Mouse (Mus musculus) spleen, embryonic (tissue): ENCODE data around the gene P2rx3.

Experiments
- CTCF ChIA-PET: fragments of 350-600 bp; sonication (Branson Sonifier 250); formaldehyde crosslinking; loops from one replicate; lab custom pipeline; 2022; lab: Charles Lee

Gene P2rx3

DNA sequence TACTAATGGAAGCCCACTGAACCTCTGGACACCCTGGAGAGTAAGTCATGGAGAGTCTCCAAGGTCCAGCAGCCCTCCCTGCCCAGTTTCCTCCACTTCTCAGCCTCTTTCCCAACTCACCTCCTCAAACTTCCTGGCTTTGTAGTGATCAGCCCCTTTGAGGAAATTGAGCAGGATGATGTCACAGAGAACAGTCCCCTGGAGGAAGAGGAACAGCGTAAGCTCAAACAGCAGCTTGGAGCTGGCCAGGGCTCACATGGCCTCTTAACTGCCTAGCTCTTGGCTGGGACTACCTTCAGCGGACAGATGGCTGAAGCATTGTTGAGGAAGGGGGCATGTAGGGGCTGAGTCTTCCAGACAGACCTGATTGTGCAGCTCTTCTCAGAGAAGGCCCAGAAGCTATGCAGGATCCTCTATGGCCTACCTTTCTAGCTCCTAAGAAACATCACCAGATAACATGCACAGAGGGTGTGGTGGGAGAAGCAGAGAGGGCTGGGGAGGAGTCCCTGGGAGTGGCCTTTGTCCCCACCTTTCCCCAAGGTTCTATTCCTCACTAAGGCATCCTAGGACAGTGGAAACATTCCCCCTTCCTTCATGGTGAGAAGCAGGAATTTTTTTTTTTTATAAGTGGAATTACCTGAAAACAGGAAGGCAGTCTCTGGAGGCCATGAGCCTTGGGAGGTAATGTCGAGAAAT is 37.6 kb downstream of the P2rx3 start:
- CTCF ChIA-PET, result no interaction called here

- CTCF ChIA-PET, result no interaction called here
Measured at GRCm38 (mm10) chr2:84996376-84996775, 40.9 kb downstream of the P2rx3 start.

- CTCF ChIA-PET, result no interaction called here
Measured at GRCm38 (mm10) chr2:84987930-84988329, 49.3 kb downstream of the P2rx3 start, which contains the start of gene Prg3. Prg3 (plus strand) TSS chr2:84988215.

DNA sequence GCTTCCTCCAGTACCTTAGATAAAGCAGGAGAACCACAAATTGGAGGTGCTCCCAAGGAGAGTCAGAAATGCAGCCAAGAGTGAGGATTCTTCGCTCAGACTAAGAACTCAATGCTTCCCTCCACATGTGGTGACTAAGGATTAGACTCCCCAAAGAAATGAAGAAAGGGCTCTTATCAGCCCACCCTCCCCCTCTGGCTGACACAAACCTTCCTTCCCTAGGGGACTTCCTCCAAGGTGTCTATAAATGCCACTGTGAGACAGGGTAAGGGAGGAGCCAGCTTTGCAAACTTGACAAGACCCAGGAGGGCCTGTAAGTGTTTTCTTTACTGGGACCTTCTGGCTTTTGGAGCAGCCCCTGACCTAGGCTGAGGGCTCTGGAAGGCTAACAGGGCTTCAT is 57.1 kb downstream of the P2rx3 start, which contains the start of gene Prg2:
TSS of gene Prg2 (plus strand) at position 274 of the 400 bp plus-strand sequence.
- CTCF ChIA-PET, result no interaction called here

DNA sequence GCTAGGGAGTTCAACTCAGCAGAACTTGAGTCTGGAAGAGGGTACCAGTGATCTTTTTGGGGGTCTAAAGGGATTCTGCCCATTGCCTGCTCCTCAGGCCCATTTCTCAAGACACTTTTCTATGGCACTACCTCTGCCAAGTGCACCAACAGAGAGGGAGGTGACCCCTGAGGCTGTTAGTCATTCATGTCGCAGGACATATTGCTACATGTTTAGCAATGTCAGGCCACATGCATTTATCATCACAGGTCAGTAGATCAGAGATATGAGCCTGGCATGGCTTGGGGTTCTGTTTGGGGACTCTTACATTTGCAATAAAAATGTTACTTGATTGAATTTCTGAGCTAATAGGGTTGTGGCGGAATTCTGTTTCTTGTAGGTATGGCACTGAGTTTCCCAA is 61.7 kb downstream of the P2rx3 start:
- CTCF ChIA-PET, result no interaction called here

GRCm38 (mm10) chr2:84967318-84967991 is 69.8 kb downstream of the P2rx3 start:
- CTCF ChIA-PET, result interaction anchor here (0.5 to 2.0 kb wide), 2 partner anchors 11 to 1207 kb away, joined by 4 to 5 read pairs; no protein-coding TSS in a partner anchor

DNA sequence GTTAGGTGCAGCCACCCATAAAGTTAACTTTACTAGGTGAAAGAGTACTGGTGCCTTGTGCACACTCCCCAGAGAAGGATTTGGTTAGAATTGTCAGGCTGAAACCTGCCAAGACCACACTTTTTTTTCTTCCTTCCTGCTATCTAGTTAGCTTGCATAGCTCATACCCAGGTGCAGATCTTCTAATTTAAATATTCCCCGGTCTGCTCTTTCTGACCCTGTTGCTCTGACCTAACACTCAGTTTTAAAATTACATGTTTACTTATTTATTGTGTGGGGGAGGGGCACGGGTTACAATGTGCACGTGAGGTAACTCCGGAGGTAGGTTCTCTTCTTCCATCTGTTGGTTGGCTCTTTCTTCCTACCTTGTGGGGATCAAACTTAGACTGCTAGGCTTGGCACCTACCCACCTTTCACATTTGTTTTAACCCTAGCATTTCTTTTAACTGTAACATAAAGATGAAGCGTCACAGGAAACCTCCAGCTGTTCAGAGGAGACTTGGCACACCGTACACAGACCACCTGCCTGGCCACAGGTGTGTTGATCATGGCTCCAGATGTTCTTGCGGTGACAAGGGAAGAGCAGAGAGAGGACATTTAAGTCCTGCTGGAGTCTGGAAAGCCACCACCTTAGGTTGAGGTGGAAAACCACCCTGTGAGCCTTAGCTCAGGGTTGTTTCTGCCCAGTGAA is 73.0 kb downstream of the P2rx3 start:
- CTCF ChIA-PET, result no interaction called here

DNA sequence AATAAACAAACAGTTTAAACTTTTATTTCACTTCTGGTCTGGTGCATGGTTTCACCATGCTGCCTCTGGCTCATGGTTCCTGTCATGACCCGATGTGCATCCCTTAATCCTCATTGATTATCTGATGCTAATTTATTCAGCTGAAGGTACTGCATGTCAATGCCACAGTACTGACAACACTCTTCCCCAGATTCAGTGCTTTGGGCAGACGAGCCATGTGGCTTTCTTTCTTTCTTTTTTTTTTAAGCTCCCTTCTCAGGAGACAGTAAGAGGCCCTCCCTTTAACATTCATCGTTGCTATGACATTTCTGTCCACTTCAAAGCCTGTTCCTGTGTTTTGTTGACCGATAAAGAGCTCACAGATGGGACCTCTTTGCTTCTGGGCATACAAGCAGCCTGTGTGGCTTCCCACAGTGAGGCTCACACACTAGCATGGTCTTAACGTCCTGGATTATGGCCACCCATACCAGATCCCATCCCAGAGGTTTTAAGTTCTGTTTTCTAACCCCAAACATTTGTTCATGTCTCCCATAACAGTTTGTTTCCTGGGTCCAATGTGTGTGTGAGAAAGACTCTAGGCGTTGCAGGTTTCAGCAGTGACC is 74.3 kb downstream of the P2rx3 start:
- CTCF ChIA-PET, result no interaction called here

DNA sequence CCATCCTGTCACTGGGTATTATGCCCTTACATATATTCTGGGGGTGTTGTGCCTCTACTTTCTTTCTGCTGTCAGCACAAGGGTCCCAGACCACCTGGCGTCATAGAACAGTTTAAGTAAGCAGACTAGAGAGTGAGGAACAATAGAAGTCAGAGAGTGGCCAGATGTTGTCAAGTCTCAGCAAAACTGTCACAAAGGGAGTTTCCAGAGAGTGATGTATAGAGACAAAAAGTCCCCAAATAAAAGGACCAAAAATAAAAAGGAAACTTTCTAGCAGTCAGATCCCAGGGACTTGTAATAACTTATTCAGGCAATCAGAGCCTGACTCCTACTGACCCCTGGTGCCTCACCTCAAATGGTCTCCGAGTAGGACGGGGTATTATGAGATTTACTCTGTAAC is 75.4 kb downstream of the P2rx3 start:
- CTCF ChIA-PET, result interaction anchor here (0.6 kb wide), 1 partner anchor 22 kb away, joined by 3 read pairs; no protein-coding TSS in a partner anchor

DNA sequence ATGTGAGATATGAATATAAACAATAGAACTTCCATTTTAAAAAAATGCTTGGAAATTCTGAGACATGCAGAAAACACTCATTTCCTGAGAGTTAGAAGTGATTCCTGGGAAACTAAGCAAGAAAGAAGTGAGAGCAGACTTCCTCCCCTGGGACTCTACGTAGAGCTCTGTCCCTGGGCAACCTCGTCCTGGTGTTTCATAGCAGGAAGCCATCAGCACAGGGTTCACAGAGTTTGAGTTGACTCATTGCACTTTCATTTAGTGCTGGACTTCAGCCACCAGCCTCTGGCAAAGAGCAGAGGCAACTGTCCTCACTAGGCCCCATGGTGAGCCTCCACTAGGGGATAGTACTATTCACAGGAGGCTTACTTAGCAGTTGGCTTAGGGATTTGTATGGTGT is 76.0 kb downstream of the P2rx3 start:
- CTCF ChIA-PET, result no interaction called here

- CTCF ChIA-PET, result interaction anchor here (0.7 to 1.0 kb wide), 2 partner anchors 44 to 61 kb away, joined by 5 to 6 read pairs; no protein-coding TSS in a partner anchor
Measured at GRCm38 (mm10) chr2:84958588-84959264, 78.5 kb downstream of the P2rx3 start.

- CTCF ChIA-PET, result interaction anchor here (0.8 to 1.6 kb wide), 3 partner anchors 12 to 52 kb away, joined by 4 to 15 read pairs (median 6); no protein-coding TSS in a partner anchor
Measured at GRCm38 (mm10) chr2:84956274-84956673, 81.0 kb downstream of the P2rx3 start.

GRCm38 (mm10) chr2:84955435-84955834 is 81.8 kb downstream of the P2rx3 start:
- CTCF ChIA-PET, result interaction anchor here (0.7 to 1.6 kb wide), 2 partner anchors 18 to 53 kb away, joined by 5 to 15 read pairs; no protein-coding TSS in a partner anchor

- CTCF ChIA-PET, result interaction anchor here (0.7 kb wide), 1 partner anchor 71 kb away, joined by 3 read pairs; no protein-coding TSS in a partner anchor
Measured at GRCm38 (mm10) chr2:84952693-84953092, 84.6 kb downstream of the P2rx3 start.

GRCm38 (mm10) chr2:84952251-84952650 is 85.0 kb downstream of the P2rx3 start:
- CTCF ChIA-PET, result interaction anchor here (0.7 kb wide), 1 partner anchor 72 kb away, joined by 3 read pairs; no protein-coding TSS in a partner anchor

- CTCF ChIA-PET, result interaction anchor here (0.6 kb wide), 1 partner anchor 62 kb away, joined by 5 read pairs; no protein-coding TSS in a partner anchor
Measured at GRCm38 (mm10) chr2:84951027-84951426, 86.2 kb downstream of the P2rx3 start.

DNA sequence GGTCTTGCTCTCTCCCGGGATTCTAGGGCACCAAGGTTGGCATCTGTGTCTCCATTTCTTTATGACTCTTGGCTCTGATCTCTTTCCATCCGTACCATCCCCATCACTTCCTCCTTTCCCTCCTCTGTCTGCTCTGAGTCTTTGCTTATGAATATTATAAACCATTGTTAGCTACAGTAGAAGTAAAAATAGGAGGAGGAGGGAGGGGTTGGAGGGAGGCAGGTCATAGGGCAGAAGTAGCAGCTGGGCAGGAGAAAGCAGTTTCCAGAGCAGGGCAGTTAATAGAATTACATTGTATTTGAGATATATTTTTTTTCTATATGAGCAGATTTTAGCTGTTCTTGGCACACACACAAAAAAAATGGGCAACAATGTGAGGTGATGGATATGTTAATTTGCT is 88.5 kb downstream of the P2rx3 start:
- CTCF ChIA-PET, result no interaction called here
